ENCODE assay signal across 28 mouse cellular contexts in the genomic region with DNA sequence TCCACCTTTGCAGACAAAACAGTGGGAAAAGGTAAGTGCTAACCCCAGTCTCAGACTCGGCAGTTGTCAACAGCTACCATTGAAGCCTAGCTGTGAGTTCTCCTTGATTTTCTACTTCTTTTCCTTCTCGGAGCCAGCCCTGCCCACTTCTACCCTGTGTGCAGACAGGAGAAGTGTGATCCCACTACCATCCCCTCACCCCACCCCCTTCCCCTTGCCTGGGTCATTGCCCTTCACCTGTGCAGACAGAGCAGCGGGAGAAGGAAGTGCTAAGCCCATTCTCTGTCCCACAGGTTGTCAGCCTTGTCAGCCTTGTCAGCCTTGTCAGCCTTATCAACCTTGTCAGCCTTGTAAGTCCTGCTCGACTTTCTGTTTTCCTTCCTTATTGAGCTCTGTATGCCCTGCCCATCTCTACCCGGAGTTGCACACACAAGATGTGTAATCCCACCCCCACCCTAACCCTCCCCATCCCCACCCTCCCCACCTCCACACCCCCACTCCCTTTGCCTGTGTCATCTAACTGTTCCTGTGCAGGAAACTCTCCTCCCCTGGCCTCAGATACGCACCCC. TPM values are rescaled to one million over a fixed set of nuclear protein-coding genes. Genes with fewer than 3 reads are reported as not detected.
DNase-seq lines count a peak whose midpoint lies in the region; ATAC-seq and TF ChIP-seq lines count a peak whose summit lies in the region.
"Had no signal": no experiment of that assay in that cellular context is flagged by ENCODE, and none has a peak within 500 bp of the region (broad histone marks: within the 10 kb centered on the region; RNA-seq: fewer than 3 reads in every experiment).

No protein-coding gene starts in this region.

- 0 out of 2 replicates have a peak overlapping the region, but pooled peaks have one; percentile 4 for H3K9ac ChIP-seq in midbrain, postnatal 0 days (replicated peaks; ENCODE audit: low read length, poor library complexity, severe bottlenecking)
- H3K9ac ChIP-seq in midbrain, embryonic 15.5 days = no peak overlapping the region
- peak overlapping the region; percentile 25; the same call in 1 of the 2 replicates for H3K9ac ChIP-seq in liver, embryonic 11.5 days (ENCODE audit: low read depth, low read length)
- no peak overlapping the region for H3K9ac ChIP-seq in hindbrain, embryonic 12.5 days
- H3K9ac ChIP-seq: forebrain, embryonic 15.5 days; limb, embryonic 15.5 days; neural tube, embryonic 12.5 days had no signal

- no peak overlapping the region for H3K4me3 ChIP-seq in midbrain, postnatal 0 days (ENCODE audit: low read depth, low read length)
- no peak overlapping the region for H3K4me3 ChIP-seq in midbrain, embryonic 15.5 days
- H3K4me3 ChIP-seq in liver, embryonic 11.5 days (ENCODE audit: low read depth, low read length) = peak overlapping the region; percentile 8; the same call in 1 of the 2 replicates
- no peak overlapping the region for H3K4me3 ChIP-seq in hindbrain, embryonic 12.5 days
- H3K4me3 ChIP-seq: forebrain, embryonic 15.5 days; heart, adult 2 months; limb, embryonic 15.5 days; neural tube, embryonic 12.5 days had no signal

- H3K9me3 ChIP-seq in midbrain, postnatal 0 days (ENCODE audit: low read length) = no peaks in the 10 kb centered on the region
- H3K9me3 ChIP-seq in midbrain, embryonic 15.5 days = no peaks in the 10 kb centered on the region
- no peaks in the 10 kb centered on the region for H3K9me3 ChIP-seq in liver, embryonic 11.5 days (ENCODE audit: control insufficient read depth, low read length)
- no peaks in the 10 kb centered on the region for H3K9me3 ChIP-seq in hindbrain, embryonic 12.5 days (replicated peaks)
- H3K9me3 ChIP-seq: forebrain, embryonic 15.5 days; limb, embryonic 15.5 days; neural tube, embryonic 12.5 days had no signal

- H3K27me3 ChIP-seq in midbrain, postnatal 0 days (ENCODE audit: insufficient read depth, low read length) = no peaks in the 10 kb centered on the region
- H3K27me3 ChIP-seq in midbrain, embryonic 15.5 days (replicated peaks) = no peaks in the 10 kb centered on the region
- H3K27me3 ChIP-seq in liver, embryonic 11.5 days (replicated peaks; ENCODE audit: control insufficient read depth, insufficient read depth, low read length) = no peaks in the 10 kb centered on the region
- no peaks in the 10 kb centered on the region for H3K27me3 ChIP-seq in hindbrain, embryonic 12.5 days
- H3K27me3 ChIP-seq: forebrain, embryonic 15.5 days; limb, embryonic 15.5 days; neural tube, embryonic 12.5 days had no signal

- DNase-seq in midbrain, postnatal 0 days (ENCODE audit: low spot score) = no peak
- no peak for DNase-seq in liver, embryonic 11.5 days (ENCODE audit: low spot score)
- DNase-seq in ovary, adult 18-20 months (ENCODE audit: low spot score) = no peak
- no peak for DNase-seq in right cerebral cortex, postnatal 36 days (ENCODE audit: low spot score in 2 of 2)
- no peak for DNase-seq in yolk sac, embryonic 10.5 days (ENCODE audit: low spot score)
- DNase-seq: cerebellum, adult 8-10 months; gastrocnemius, postnatal 14 days; heart, adult 2 months; heart, postnatal 4 days; right cerebral cortex, adult 18-20 months; spleen, adult 18-20 months had no signal

- H3K4me2 ChIP-seq in midbrain, postnatal 0 days (ENCODE audit: low read depth, low read length, poor library complexity, severe bottlenecking) = no peak overlapping the region
- no peak overlapping the region for H3K4me2 ChIP-seq in midbrain, embryonic 15.5 days
- peak overlapping the region; percentile 51 for H3K4me2 ChIP-seq in liver, embryonic 11.5 days
- H3K4me2 ChIP-seq in hindbrain, embryonic 12.5 days (replicated peaks) = no peak overlapping the region
- H3K4me2 ChIP-seq: forebrain, embryonic 15.5 days; limb, embryonic 15.5 days; neural tube, embryonic 12.5 days had no signal

- WGBS in midbrain, postnatal 0 days = 64% methylated on average over 6 of the region's 6 CpGs
- WGBS in midbrain, embryonic 15.5 days = 75% methylated on average over 6 of the region's 6 CpGs
- 16% methylated on average over 6 of the region's 6 CpGs for WGBS in liver, embryonic 11.5 days
- 71% methylated on average over 6 of the region's 6 CpGs for WGBS in hindbrain, embryonic 12.5 days

- H3K4me1 ChIP-seq in midbrain, postnatal 0 days (ENCODE audit: insufficient read depth, low read length) = no peaks in the 10 kb centered on the region
- H3K4me1 ChIP-seq in midbrain, embryonic 15.5 days = no peaks in the 10 kb centered on the region
- peaks cover 12% of the 10 kb centered on the region; the same call in 1 of the 2 replicates for H3K4me1 ChIP-seq in liver, embryonic 11.5 days (replicated peaks; ENCODE audit: control insufficient read depth, insufficient read depth, low read length)
- no peaks in the 10 kb centered on the region for H3K4me1 ChIP-seq in hindbrain, embryonic 12.5 days
- H3K4me1 ChIP-seq: forebrain, embryonic 15.5 days; limb, embryonic 15.5 days; neural tube, embryonic 12.5 days had no signal

- no peaks in the 10 kb centered on the region for H3K36me3 ChIP-seq in midbrain, postnatal 0 days (ENCODE audit: insufficient read depth, low read length)
- H3K36me3 ChIP-seq in midbrain, embryonic 15.5 days (replicated peaks) = no peaks in the 10 kb centered on the region
- H3K36me3 ChIP-seq in liver, embryonic 11.5 days (ENCODE audit: control insufficient read depth, insufficient read depth, low read length) = no peaks in the 10 kb centered on the region
- H3K36me3 ChIP-seq in hindbrain, embryonic 12.5 days = no peaks in the 10 kb centered on the region
- H3K36me3 ChIP-seq: forebrain, embryonic 15.5 days; limb, embryonic 15.5 days; neural tube, embryonic 12.5 days had no signal

- no peak for TF ChIP-seq CTCF in midbrain, postnatal 0 days (IDR thresholded peaks at IDR 0.05)

- H3K27ac ChIP-seq in midbrain, postnatal 0 days (ENCODE audit: low read depth, low read length) = no peak overlapping the region
- no peak overlapping the region for H3K27ac ChIP-seq in midbrain, embryonic 15.5 days
- H3K27ac ChIP-seq in liver, embryonic 11.5 days (ENCODE audit: low read depth, low read length) = peak overlapping the region; percentile 32; the same call in 1 of the 2 replicates
- no peak overlapping the region for H3K27ac ChIP-seq in hindbrain, embryonic 12.5 days
- H3K27ac ChIP-seq: forebrain, embryonic 15.5 days; heart, adult 2 months; kidney, postnatal 0 days; limb, embryonic 15.5 days; neural tube, embryonic 12.5 days had no signal

- ATAC-seq in midbrain, postnatal 0 days (ENCODE audit: low FRiP score) = no peak
- no peak for ATAC-seq in midbrain, embryonic 15.5 days (replicated peaks)
- peak; percentile 79 for ATAC-seq in liver, embryonic 11.5 days (replicated peaks; ENCODE audit: low FRiP score)
- ATAC-seq in megakaryocyte progenitor cell, adult 5-6 weeks (replicated peaks; ENCODE audit: poor library complexity) = peak; percentile 79
- no peak for ATAC-seq in hindbrain, embryonic 12.5 days (ENCODE audit: low FRiP score)
- ATAC-seq: forebrain, embryonic 15.5 days; lung, postnatal 0 days had no signal

RNA-seq across cellular contexts. Expression of a gene that starts 28.6 kb away (rescaled TPM):
- total RNA-seq in midbrain, postnatal 0 days (2014; rRNA removed) = not detected in 2 replicates
- polyA plus RNA-seq in midbrain, postnatal 0 days (2015; fragmentation: Nextera tagmentation; extraction: Ambion mirVana) = not detected in 2 replicates
- not detected in 2 replicates for polyA plus RNA-seq in midbrain, embryonic 15.5 days (2015; fragmentation: Nextera tagmentation; extraction: Ambion mirVana)
- polyA plus RNA-seq in liver, embryonic 11.5 days (2014; fragmentation: Nextera tagmentation; extraction: Ambion mirVana) = not detected in 2 replicates
- not detected in 2 replicates for total RNA-seq in megakaryocyte progenitor cell, adult 5-6 weeks (2015)
- not detected in 2 replicates for total RNA-seq in megakaryocyte progenitor cell, adult 5-6 weeks (2017)
- polyA plus RNA-seq in hindbrain, embryonic 12.5 days (2016; fragmentation: Nextera tagmentation; extraction: Ambion mirVana) = not detected in 2 replicates
- total RNA-seq: adrenal gland, adult 18-20 months; CH12.LX; gastrocnemius, postnatal 14 days; heart, adult 2 months; heart, postnatal 4 days; layer of hippocampus, adult 18-20 months; left cerebral cortex, postnatal 36 days; monocyte, adult 5-6 weeks had no signal
- polyA plus RNA-seq: cortical plate, adult 2 months; embryonic facial prominence, embryonic 11.5 days; forebrain, embryonic 15.5 days; heart, adult 2 months; heart, embryonic 14.5 days; kidney, postnatal 0 days; limb, embryonic 15.5 days; neural tube, embryonic 12.5 days; urinary bladder, adult 2 months had no signal

RNA-seq across cellular contexts. Expression of a gene that starts 49.9 kb away (rescaled TPM):
- total RNA-seq in midbrain, postnatal 0 days (2014; rRNA removed) = 2.0 and 9.2 TPM in 2 replicates
- 6.7 and 7.8 TPM in 2 replicates for polyA plus RNA-seq in midbrain, postnatal 0 days (2015; fragmentation: Nextera tagmentation; extraction: Ambion mirVana)
- polyA plus RNA-seq in midbrain, embryonic 15.5 days (2015; fragmentation: Nextera tagmentation; extraction: Ambion mirVana) = 5.8 and 7.1 TPM in 2 replicates
- 0.41 TPM in 1 of 2 replicates, not detected in the other for polyA plus RNA-seq in liver, embryonic 11.5 days (2014; fragmentation: Nextera tagmentation; extraction: Ambion mirVana)
- total RNA-seq in megakaryocyte progenitor cell, adult 5-6 weeks (2015) = 1.7 and 4.5 TPM in 2 replicates
- total RNA-seq in megakaryocyte progenitor cell, adult 5-6 weeks (2017) = 1.0 and 2.4 TPM in 2 replicates
- polyA plus RNA-seq in hindbrain, embryonic 12.5 days (2016; fragmentation: Nextera tagmentation; extraction: Ambion mirVana) = 1.9 and 2.5 TPM in 2 replicates
- total RNA-seq: heart, adult 2 months; heart, postnatal 4 days; monocyte, adult 5-6 weeks had no signal
- polyA plus RNA-seq: heart, embryonic 14.5 days had no signal

Comparison
In these comparisons a context has a peak if more than half of its experiments do, and no peak if none do; other contexts are left out.
1. H3K9ac ChIP-seq: peak in midbrain, postnatal 0 days (single experiment) and liver, embryonic 11.5 days (single experiment); none in midbrain, embryonic 15.5 days (single experiment) and hindbrain, embryonic 12.5 days (single experiment).
2. ATAC-seq: peak in liver, embryonic 11.5 days (single experiment) and megakaryocyte progenitor cell, adult 5-6 weeks (single experiment); none in midbrain, postnatal 0 days (single experiment), midbrain, embryonic 15.5 days (single experiment) and hindbrain, embryonic 12.5 days (single experiment).